Mouse (Mus musculus) kidney, embryonic 14.5 days (tissue): ENCODE measurements around the gene Krtap4-1. TPM values are rescaled to one million over a fixed set of nuclear protein-coding genes. Genes with fewer than 3 reads are reported as not detected.

Experiments used
- polyA plus RNA-seq: library from polyadenylated mRNA; unstranded; fragments of >200 nt; fragmentation: Nextera tagmentation; extraction: Ambion mirVana; gene quantifications from 2 replicates; pipeline ENCODE4 v1.2.1, GENCODE M21; 2014

Gene Krtap4-1
- polyA plus RNA-seq, 1 experiment from 2014 or later = not detected

Other genes with a start within 250 kb of the Krtap4-1 start
- 31.3 and 37.5 TPM in 2 replicates for gene Krt10, start 238.9 kb downstream of the Krtap4-1 start, polyA plus RNA-seq
- gene Krt12, start 206.0 kb downstream of the Krtap4-1 start, polyA plus RNA-seq = not detected in 2 replicates
- 0.22 and 0.36 TPM in 2 replicates for gene Krt20, start 190.1 kb downstream of the Krtap4-1 start, polyA plus RNA-seq
- 24.7 and 33.3 TPM in 2 replicates for gene Krt23, start 135.1 kb downstream of the Krtap4-1 start, polyA plus RNA-seq
- 0.43 and 0.69 TPM in 2 replicates for gene Krt39, start 106.9 kb downstream of the Krtap4-1 start, polyA plus RNA-seq
- gene Krt40, start 85.1 kb downstream of the Krtap4-1 start, polyA plus RNA-seq = not detected in 2 replicates
- not detected in 2 replicates for gene Krtap3-3, start 77.4 kb downstream of the Krtap4-1 start, polyA plus RNA-seq
- not detected in 2 replicates for gene Krtap3-2, start 71.4 kb downstream of the Krtap4-1 start, polyA plus RNA-seq
- gene Gm11939, start 68.8 kb downstream of the Krtap4-1 start, polyA plus RNA-seq = not detected in 2 replicates
- not detected in 2 replicates for gene Krtap3-1, start 61.6 kb downstream of the Krtap4-1 start, polyA plus RNA-seq
- not detected in 2 replicates for gene Krtap1-5, start 47.2 kb downstream of the Krtap4-1 start, polyA plus RNA-seq
- not detected in 2 replicates for gene Krtap1-4, start 44.6 kb downstream of the Krtap4-1 start, polyA plus RNA-seq
- not detected in 2 replicates for gene Krtap1-3, start 36.9 kb downstream of the Krtap4-1 start, polyA plus RNA-seq
- gene Krtap9-3, start 30.1 kb downstream of the Krtap4-1 start, polyA plus RNA-seq = not detected in 2 replicates
- gene Gm11938, start 24.9 kb downstream of the Krtap4-1 start, polyA plus RNA-seq = not detected in 2 replicates
- gene Gm11937, start 18.0 kb downstream of the Krtap4-1 start, polyA plus RNA-seq = not detected in 2 replicates
- not detected in 2 replicates for gene Krtap2-4, start 13.4 kb downstream of the Krtap4-1 start, polyA plus RNA-seq
- gene Gm11562, start 7.8 kb downstream of the Krtap4-1 start, polyA plus RNA-seq = not detected in 2 replicates
- gene Krtap4-2, start 6.8 kb upstream of the Krtap4-1 start, polyA plus RNA-seq = not detected in 2 replicates
- not detected in 2 replicates for gene Krtap4-7, start 15.9 kb upstream of the Krtap4-1 start, polyA plus RNA-seq
- gene Gm11555, start 22.0 kb upstream of the Krtap4-1 start, polyA plus RNA-seq = not detected in 2 replicates
- not detected in 2 replicates for gene Gm11563, start 30.7 kb upstream of the Krtap4-1 start, polyA plus RNA-seq
- not detected in 2 replicates for gene Krtap4-6, start 37.7 kb upstream of the Krtap4-1 start, polyA plus RNA-seq
- not detected in 2 replicates for gene Gm14190, start 62.5 kb upstream of the Krtap4-1 start, polyA plus RNA-seq
- not detected in 2 replicates for gene Gm14180, start 106.1 kb upstream of the Krtap4-1 start, polyA plus RNA-seq
- not detected in 2 replicates for gene Gm11595, start 144.7 kb upstream of the Krtap4-1 start, polyA plus RNA-seq
- gene Krtap4-8, start 152.5 kb upstream of the Krtap4-1 start, polyA plus RNA-seq = not detected in 2 replicates
- not detected in 2 replicates for gene Krtap4-9, start 157.0 kb upstream of the Krtap4-1 start, polyA plus RNA-seq
- gene Gm11596, start 165.2 kb upstream of the Krtap4-1 start, polyA plus RNA-seq = not detected in 2 replicates
- not detected in 2 replicates for gene Gm11569, start 170.7 kb upstream of the Krtap4-1 start, polyA plus RNA-seq
- not detected in 2 replicates for gene Gm11554, start 176.2 kb upstream of the Krtap4-1 start, polyA plus RNA-seq
- gene Krtap4-13, start 181.7 kb upstream of the Krtap4-1 start, polyA plus RNA-seq = not detected in 2 replicates
- gene Gm11564, start 187.4 kb upstream of the Krtap4-1 start, polyA plus RNA-seq = not detected in 2 replicates
- gene 2300003K06Rik, start 209.8 kb upstream of the Krtap4-1 start, polyA plus RNA-seq = not detected in 2 replicates
- gene Krtap4-16, start 223.4 kb upstream of the Krtap4-1 start, polyA plus RNA-seq = not detected in 2 replicates
- gene Gm11568, start 229.7 kb upstream of the Krtap4-1 start, polyA plus RNA-seq = not detected in 2 replicates
- not detected in 2 replicates for gene Gm11559, start 236.2 kb upstream of the Krtap4-1 start, polyA plus RNA-seq
- not detected in 2 replicates for gene Krtap9-1, start 245.2 kb upstream of the Krtap4-1 start, polyA plus RNA-seq